Comparison of ENCODE assay signal across 10 mouse cellular contexts in genomic region chr13:37492115-37493001, GRCm38 (mm10).
DNase-seq lines count a peak whose midpoint lies in the region; ATAC-seq and TF ChIP-seq lines count a peak whose summit lies in the region.
"Had no signal": no experiment of that assay in that cellular context is flagged by ENCODE, and none has a peak within 500 bp of the region (broad histone marks: within the 10 kb centered on the region; RNA-seq: fewer than 3 reads in every experiment).

No protein-coding gene starts in this region.

- no peak for TF ChIP-seq POLR2A in embryonic fibroblast, embryonic 13.5 days (IDR thresholded peaks at IDR 0.05; ENCODE audit: low read depth, low read length)

- peak overlapping the region; percentile 36 for H3K4me2 ChIP-seq in kidney, embryonic 15.5 days
- H3K4me2 ChIP-seq in forebrain, postnatal 0 days (ENCODE audit: low read depth): no peak overlapping the region

- H3K27ac ChIP-seq in kidney, embryonic 15.5 days: peak overlapping the region; percentile 83
- H3K27ac ChIP-seq in embryonic fibroblast, embryonic 13.5 days (ENCODE audit: insufficient read depth, low read length): peak overlapping the region; percentile 29; the same call in 1 of the 2 replicates
- no peak overlapping the region for H3K27ac ChIP-seq in forebrain, postnatal 0 days (ENCODE audit: low read depth, low read length)

- ATAC-seq in kidney, embryonic 15.5 days (replicated peaks; ENCODE audit: low FRiP score): peak; percentile 95
- ATAC-seq in forebrain, postnatal 0 days: no peak

- peaks cover 19% of the 10 kb centered on the region for H3K4me1 ChIP-seq in kidney, embryonic 15.5 days
- H3K4me1 ChIP-seq in embryonic fibroblast, embryonic 13.5 days (ENCODE audit: control insufficient read depth, insufficient read depth, low read length): no peaks in the 10 kb centered on the region; the same call in 1 of the 2 replicates
- no peaks in the 10 kb centered on the region for H3K4me1 ChIP-seq in forebrain, postnatal 0 days (ENCODE audit: insufficient read depth)

- no peak for DNase-seq in kidney, adult 11 months
- peak; percentile 83 for DNase-seq in adrenal gland, adult 8-10 months
- peak; percentile 66 for DNase-seq in lung, postnatal 25 days (ENCODE audit: low spot score)
- no peak for DNase-seq in forebrain, postnatal 0 days
- no peak for DNase-seq in spleen, postnatal 4 days (ENCODE audit: low spot score in 2 of 2)
- DNase-seq in left cerebral cortex, adult 8-10 months (ENCODE audit: low spot score in 2 of 2): no peak
- DNase-seq: heart, adult 11 months; retina, postnatal 1 day had no signal

- no peak overlapping the region for H3K9ac ChIP-seq in kidney, embryonic 15.5 days
- no peak overlapping the region for H3K9ac ChIP-seq in forebrain, postnatal 0 days

- no peaks in the 10 kb centered on the region for H3K27me3 ChIP-seq in kidney, embryonic 15.5 days
- no peaks in the 10 kb centered on the region for H3K27me3 ChIP-seq in forebrain, postnatal 0 days (ENCODE audit: insufficient read depth, low read length)

- H3K9me3 ChIP-seq in kidney, embryonic 15.5 days (replicated peaks): no peaks in the 10 kb centered on the region
- no peaks in the 10 kb centered on the region for H3K9me3 ChIP-seq in forebrain, postnatal 0 days (ENCODE audit: low read length)

- no peak overlapping the region for H3K4me3 ChIP-seq in kidney, embryonic 15.5 days (replicated peaks)
- no peak overlapping the region for H3K4me3 ChIP-seq in embryonic fibroblast, embryonic 13.5 days (ENCODE audit: insufficient read depth, low read length)
- no peak overlapping the region for H3K4me3 ChIP-seq in forebrain, postnatal 0 days (ENCODE audit: low read depth, low read length)

- no peaks in the 10 kb centered on the region for H3K36me3 ChIP-seq in kidney, embryonic 15.5 days
- no peaks in the 10 kb centered on the region for H3K36me3 ChIP-seq in forebrain, postnatal 0 days (ENCODE audit: insufficient read depth)

- TF ChIP-seq CTCF in embryonic fibroblast, embryonic 13.5 days (IDR thresholded peaks at IDR 0.05; ENCODE audit: borderline replicate concordance, insufficient read depth, low read length): no peak
- no peak for TF ChIP-seq CTCF in forebrain, postnatal 0 days (IDR thresholded peaks at IDR 0.05; ENCODE audit: low read depth)

- WGBS in kidney, embryonic 15.5 days: 32% methylated on average over 11 of the region's 11 CpGs
- 84% methylated on average over 11 of the region's 11 CpGs for WGBS in forebrain, postnatal 0 days

Comparison
In these comparisons a context has a peak if more than half of its experiments do, and no peak if none do; other contexts are left out.
1. DNase-seq: peak in adrenal gland, adult 8-10 months (single experiment) and lung, postnatal 25 days (single experiment); none in kidney, adult 11 months (single experiment), forebrain, postnatal 0 days (single experiment), spleen, postnatal 4 days (0 of 2) and left cerebral cortex, adult 8-10 months (0 of 2).